Mouse (Mus musculus): ENCODE results near the gene Abcb5.

GRCm38 (mm10) chr12:118854831-118855453, 111.3 kb downstream of the Abcb5 start:
- TF ChIP-seq TCF3 (IDR thresholded peaks at IDR 0.05; ENCODE audit: insufficient read length, low read depth) (no peak), MYOD1 (IDR thresholded peaks at IDR 0.05; ENCODE audit: control insufficient read depth in 1 of 3, insufficient read length in 2 of 3, low read depth in 2 of 3) (no peak), POLR2A (IDR thresholded peaks at IDR 0.05; ENCODE audit: insufficient read length, low read depth) (no peak), E2F4 (IDR thresholded peaks at IDR 0.05; ENCODE audit: insufficient read depth) (no peak), CEBPB (IDR thresholded peaks at IDR 0.05; ENCODE audit: insufficient read depth, poor library complexity, severe bottlenecking) (no peak), USF1 (IDR thresholded peaks at IDR 0.05; ENCODE audit: low read depth) (no peak), MAX (IDR thresholded peaks at IDR 0.05; ENCODE audit: low read depth) (no peak)
